Mouse (Mus musculus) limb, embryonic 12.5 days (tissue): Measurements from ENCODE around the gene Oscp1. TPM values are rescaled to one million over a fixed set of nuclear protein-coding genes. Genes with fewer than 3 reads are reported as not detected.

Source experiments
- ATAC-seq: fragments of 200-750 bp; cut with Nextera tagmentation; 2 replicates; pipeline ENCODE4 v1.8.0; 2017; ENCODE audit warnings: low read depth, moderate TSS enrichment; ENCODE audit not compliant: insufficient number of reproducible peaks, insufficient read depth, low FRiP score, low TSS enrichment
- H3K27ac ChIP-seq: fragments of 300-500 bp; sonication (generic); 2 replicates; pipeline ENCODE4 v1.5.1; 2016; ENCODE audit warnings: mild to moderate bottlenecking, moderate library complexity
- H3K27me3 ChIP-seq: fragments of 300-500 bp; sonication (generic); 2 replicates; pipeline ENCODE4 v1.6.1; 2016; ENCODE audit warnings: mild to moderate bottlenecking, moderate library complexity
- H3K36me3 ChIP-seq: fragments of 300-500 bp; sonication (generic); 2 replicates; pipeline ENCODE4 v1.6.1; 2016; ENCODE audit warnings: mild to moderate bottlenecking, moderate library complexity
- H3K4me1 ChIP-seq: fragments of 300-500 bp; sonication (generic); replicated peaks from 2 replicates; pipeline ENCODE4 v1.6.1; 2016
- H3K4me2 ChIP-seq: fragments of 300-500 bp; sonication (generic); 2 replicates; pipeline ENCODE4 v1.6.1; 2016; ENCODE audit warnings: mild to moderate bottlenecking, moderate library complexity
- H3K4me3 ChIP-seq: fragments of 300-500 bp; sonication (generic); replicated peaks from 2 replicates; pipeline ENCODE4 v1.5.1; 2016; ENCODE audit warnings: mild to moderate bottlenecking
- H3K9ac ChIP-seq: fragments of 300-500 bp; sonication (generic); replicated peaks from 2 replicates; pipeline ENCODE4 v1.6.1; 2016; ENCODE audit warnings: mild to moderate bottlenecking, moderate library complexity
- H3K9me3 ChIP-seq: fragments of 300-500 bp; sonication (generic); 2 replicates; pipeline ENCODE4 v1.6.1; 2016; ENCODE audit warnings: mild to moderate bottlenecking, moderate library complexity
- WGBS: fragments of 180-500 bp; shearing (Covaris S2); methylation state at CpG from one replicate; pipeline ENCODE4 v1.1.7; 2016; 5-methylcytosine and 5-hydroxymethylcytosine counted together
- polyA plus RNA-seq: library from polyadenylated mRNA; unstranded; fragments of >200 nt; fragmentation: Nextera tagmentation; extraction: Ambion mirVana; gene quantifications from 2 replicates; pipeline ENCODE4 v1.2.1, GENCODE M21; 2016

Oscp1 gene
- polyA plus RNA-seq, 1 experiment from 2014 or later = 19.0 TPM

GRCm38 (mm10) chr4:126102061-126102841 lies 43.9 kb downstream of the Oscp1 start:
- no peak overlapping the region for H3K4me3 ChIP-seq
- H3K36me3 ChIP-seq = peaks cover 16% of the 10 kb centered on the region; the same call in 1 of the 2 replicates
- H3K27ac ChIP-seq = no peak overlapping the region
- no peaks in the 10 kb centered on the region for H3K9me3 ChIP-seq
- H3K9ac ChIP-seq = no peak overlapping the region
- peak overlapping the region; percentile 96 for H3K4me2 ChIP-seq
- 0 out of 2 replicates have a peak, but pooled peaks cover 3% of the 10 kb centered on the region for H3K27me3 ChIP-seq
- H3K4me1 ChIP-seq = peaks cover 27% of the 10 kb centered on the region
- 47% methylated on average over 7 of the region's 7 CpGs for WGBS
- no peak for ATAC-seq

- H3K27ac ChIP-seq = peak overlapping the region; percentile 60; the same call in 1 of the 2 replicates
Observed at GRCm38 (mm10) chr4:126103057-126103581, 44.8 kb downstream of the Oscp1 start.

GRCm38 (mm10) chr4:126103590-126104068 lies 45.3 kb downstream of the Oscp1 start, which contains the start of gene Stk40:
Stk40 (plus strand) TSS chr4:126103957.
- peak; percentile 94 for ATAC-seq
- Histone ChIP-seq H3K4me3 (peak within 1 kb of the TSS; percentile 94), H3K36me3 (peaks cover 10% of the 10 kb centered on the region; the same call in 1 of the 2 replicates), H3K4me1 (peaks cover 36% of the 10 kb centered on the region), H3K9ac (peak within 1 kb of the TSS; percentile 76), H3K9me3 (no peaks in the 10 kb centered on the region), H3K27me3 (0 out of 2 replicates have a peak, but pooled peaks cover 3% of the 10 kb centered on the region), H3K27ac (peak within 1 kb of the TSS; percentile 60; the same call in 1 of the 2 replicates), H3K4me2 (peak within 1 kb of the TSS; percentile 96)
- under 1% methylated on average over 33 of the region's 34 CpGs for WGBS

More at GRCm38 (mm10) chr4:126103057-126103581, 44.8 kb downstream of the Oscp1 start:
- Histone ChIP-seq H3K27me3 (0 out of 2 replicates have a peak, but pooled peaks cover 3% of the 10 kb centered on the region), H3K9ac (peak overlapping the region; percentile 55; the same call in 1 of the 2 replicates), H3K36me3 (peaks cover 15% of the 10 kb centered on the region; the same call in 1 of the 2 replicates), H3K4me3 (peak overlapping the region; percentile 94), H3K4me2 (peak overlapping the region; percentile 96), H3K4me1 (peaks cover 31% of the 10 kb centered on the region), H3K9me3 (no peaks in the 10 kb centered on the region)
- 2% methylated on average over 15 of the region's 15 CpGs for WGBS
- ATAC-seq = peak; percentile 27; the same call in 1 of the 2 replicates

GRCm38 (mm10) chr4:126104261-126105075 lies 46.1 kb downstream of the Oscp1 start:
- peak; percentile 22 for ATAC-seq
- Histone ChIP-seq H3K36me3 (peaks cover 3% of the 10 kb centered on the region; the same call in 1 of the 2 replicates), H3K9me3 (no peaks in the 10 kb centered on the region), H3K27me3 (0 out of 2 replicates have a peak, but pooled peaks cover 3% of the 10 kb centered on the region), H3K27ac (no peak overlapping the region), H3K9ac (peak overlapping the region; percentile 76), H3K4me2 (peak overlapping the region; percentile 96), H3K4me1 (peaks cover 40% of the 10 kb centered on the region), H3K4me3 (peak overlapping the region; percentile 94)
- 4% methylated on average over 33 of the region's 34 CpGs for WGBS

GRCm38 (mm10) chr4:126105131-126105783 lies 46.9 kb downstream of the Oscp1 start:
- H3K9me3 ChIP-seq = no peaks in the 10 kb centered on the region
- ATAC-seq = no peak
- no peaks in the 10 kb centered on the region for H3K36me3 ChIP-seq
- peak overlapping the region; percentile 96 for H3K4me2 ChIP-seq
- no peak overlapping the region for H3K27ac ChIP-seq
- H3K27me3 ChIP-seq = 0 out of 2 replicates have a peak, but pooled peaks cover 3% of the 10 kb centered on the region
- peak overlapping the region; percentile 94; the same call in 1 of the 2 replicates for H3K4me3 ChIP-seq
- H3K9ac ChIP-seq = no peak overlapping the region
- WGBS = 50% methylated on average over 7 of the region's 7 CpGs
- H3K4me1 ChIP-seq = peaks cover 46% of the 10 kb centered on the region

GRCm38 (mm10) chr4:126108061-126108740 lies 49.8 kb downstream of the Oscp1 start:
- Histone ChIP-seq H3K36me3 (no peaks in the 10 kb centered on the region), H3K27ac (no peak overlapping the region), H3K4me2 (no peak overlapping the region), H3K4me3 (no peak overlapping the region), H3K9me3 (no peaks in the 10 kb centered on the region), H3K27me3 (0 out of 2 replicates have a peak, but pooled peaks cover 3% of the 10 kb centered on the region), H3K9ac (peak overlapping the region; percentile 31; the same call in 1 of the 2 replicates), H3K4me1 (peaks cover 52% of the 10 kb centered on the region)
- WGBS = 45% methylated on average over 8 of the region's 8 CpGs
- no peak for ATAC-seq

- ATAC-seq = no peak
- Histone ChIP-seq H3K27me3 (no peaks in the 10 kb centered on the region), H3K4me2 (peak overlapping the region; percentile 42), H3K4me3 (no peak overlapping the region), H3K9ac (0 out of 2 replicates have a peak overlapping the region, but pooled peaks have one; percentile 1), H3K4me1 (peaks cover 46% of the 10 kb centered on the region), H3K36me3 (no peaks in the 10 kb centered on the region), H3K9me3 (no peaks in the 10 kb centered on the region), H3K27ac (peak overlapping the region; percentile 82)
- 79% methylated on average over 10 of the region's 10 CpGs for WGBS
Observed at GRCm38 (mm10) chr4:126109613-126110373, 51.4 kb downstream of the Oscp1 start.

- peaks cover 43% of the 10 kb centered on the region for H3K4me1 ChIP-seq
- H3K9ac ChIP-seq = peak overlapping the region; percentile 40; the same call in 1 of the 2 replicates
- peak; percentile 69 for ATAC-seq
Observed at GRCm38 (mm10) chr4:126110374-126111152, 52.2 kb downstream of the Oscp1 start.

GRCm38 (mm10) chr4:126111153-126111549 lies 52.8 kb downstream of the Oscp1 start:
- 0 out of 2 replicates have a peak overlapping the region, but pooled peaks have one; percentile 6 for H3K4me3 ChIP-seq
- no peaks in the 10 kb centered on the region for H3K27me3 ChIP-seq
- peaks cover 47% of the 10 kb centered on the region for H3K4me1 ChIP-seq
- no peaks in the 10 kb centered on the region for H3K9me3 ChIP-seq
- no peak for ATAC-seq
- H3K36me3 ChIP-seq = no peaks in the 10 kb centered on the region
- peak overlapping the region; percentile 40; the same call in 1 of the 2 replicates for H3K9ac ChIP-seq
- peak overlapping the region; percentile 42 for H3K4me2 ChIP-seq
- peak overlapping the region; percentile 82 for H3K27ac ChIP-seq
- 22% methylated on average over 7 of the region's 7 CpGs for WGBS

More at GRCm38 (mm10) chr4:126110374-126111152, 52.2 kb downstream of the Oscp1 start:
- Histone ChIP-seq H3K9me3 (no peaks in the 10 kb centered on the region), H3K4me2 (peak overlapping the region; percentile 42), H3K36me3 (no peaks in the 10 kb centered on the region), H3K4me3 (0 out of 2 replicates have a peak overlapping the region, but pooled peaks have one; percentile 6), H3K27ac (peak overlapping the region; percentile 82), H3K27me3 (no peaks in the 10 kb centered on the region)
- 10% methylated on average over 12 of the region's 12 CpGs for WGBS
